Mouse (Mus musculus) frontal cortex, adult 2 months (tissue): ENCODE measurements around the gene Gm18336. TPM values are rescaled to one million over a fixed set of nuclear protein-coding genes. Genes with fewer than 3 reads are reported as not detected.
"Not testable (repeated sequence)": the region's sequence is repeated elsewhere in the genome, so short reads cannot be mapped to it uniquely, and the experiment has no call there.

ENCODE experiments used
- DNase-seq, 2 experiments: peaks; one replicate each; pipeline ENCODE4 v3.0.0; 2022; ENCODE audit warnings: low spot score in 1 of 2; ENCODE audit errors: extremely low spot score in 1 of 2
- polyA plus RNA-seq: library from polyadenylated mRNA; depleted of rRNA; stranded (reverse); fragments of >200 nt; gene quantifications from 2 replicates; pipeline ENCODE4 v1.2.3, GENCODE M21; 2012; rRNA removed

Gm18336 gene
- 0.13 and 0.16 TPM in 2 replicates for polyA plus RNA-seq

DNA sequence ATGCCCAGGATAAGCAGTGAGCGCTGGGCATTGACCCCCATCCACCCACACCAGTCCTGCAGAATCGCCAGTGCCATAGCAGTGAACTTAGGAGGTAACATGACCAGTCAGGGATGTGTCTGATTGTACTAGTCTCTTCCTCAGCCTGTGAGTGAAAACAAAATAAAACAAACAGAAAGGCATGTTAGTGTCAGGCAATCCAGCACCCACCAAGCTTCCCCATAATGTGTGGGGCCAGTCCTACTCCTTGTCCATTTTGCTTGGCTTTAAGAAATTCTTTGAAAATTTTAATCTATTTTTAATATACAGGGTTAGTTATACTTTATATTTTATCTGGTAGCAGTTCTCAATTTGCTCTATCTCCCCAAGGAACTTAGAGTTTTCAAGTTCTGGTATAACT is at the start of gene Gm18336:
Gm18336 (minus strand) TSS at position 101 of the 400 bp plus-strand sequence.
- not testable (repeated sequence) for DNase-seq

- peak in 1 of 2 experiments; percentile 27 for DNase-seq
Observed at GRCm38 (mm10) chrX:73441428-73441827, 42.9 kb upstream of the Gm18336 start.

- no peak for DNase-seq
Observed at GRCm38 (mm10) chrX:73435252-73435651, 36.7 kb upstream of the Gm18336 start, which contains the start of gene Trex2. TSS of gene Trex2 (minus strand) at chrX:73435344.

DNA sequence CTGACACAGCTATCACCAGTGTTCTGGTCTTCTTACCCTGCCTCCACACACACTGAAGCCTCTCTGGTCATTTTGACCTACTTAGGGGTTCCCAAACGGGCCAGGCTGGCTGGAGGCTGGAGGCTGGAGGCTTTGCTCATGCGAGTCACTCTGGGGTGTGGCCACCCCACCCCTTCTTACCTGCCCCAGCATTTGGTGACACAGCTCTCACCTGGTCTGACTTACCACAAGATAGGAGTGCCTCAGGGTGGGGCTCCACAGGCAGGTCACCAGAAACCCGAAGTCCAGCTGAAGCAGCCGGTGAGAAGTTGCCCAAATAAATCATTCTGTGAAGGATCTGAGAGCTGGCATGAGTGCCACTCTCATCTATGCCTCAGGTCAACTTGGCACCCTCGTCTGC is 34.3 kb upstream of the Gm18336 start:
- DNase-seq = no peak

- DNase-seq = peak in 1 of 2 experiments; percentile 7
Observed at GRCm38 (mm10) chrX:73430036-73430435, 31.5 kb upstream of the Gm18336 start.

- peak in 1 of 2 experiments; percentile 9 for DNase-seq
Observed at GRCm38 (mm10) chrX:73412767-73413166, 14.2 kb upstream of the Gm18336 start.

DNA sequence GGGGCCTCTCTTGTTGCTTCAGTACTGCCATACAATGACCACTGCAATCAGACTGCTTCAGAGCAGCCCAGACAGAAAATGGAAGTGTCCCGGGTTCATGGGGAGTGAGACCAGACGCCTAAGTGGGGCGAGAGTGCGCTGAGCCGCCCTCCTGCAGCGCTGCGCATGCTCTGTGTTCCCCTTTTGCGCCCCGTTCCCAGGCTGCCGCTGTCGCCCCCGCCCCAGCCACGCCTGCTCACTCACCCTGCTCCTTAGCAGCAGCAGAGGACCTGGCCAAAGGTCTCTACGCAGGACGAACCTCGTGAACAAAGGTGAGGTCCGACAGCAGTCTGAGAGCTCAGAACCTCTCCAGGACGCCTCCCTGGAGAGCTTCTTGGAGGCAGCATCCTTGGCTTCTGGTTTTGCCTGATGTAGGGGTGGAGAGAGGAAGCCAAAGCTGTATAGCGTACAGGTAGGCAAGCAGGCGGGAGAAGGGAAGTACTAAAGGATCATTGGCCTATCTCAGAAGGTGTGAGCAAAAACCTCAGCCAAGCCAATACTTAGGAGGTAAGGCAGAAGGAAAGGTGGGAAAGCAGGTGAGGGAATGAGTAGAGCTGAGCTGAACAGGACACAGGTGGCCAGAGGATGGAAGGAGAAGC is 12.5 kb upstream of the Gm18336 start, which contains the start of gene Zfp92:
Zfp92 (plus strand) TSS at position 217 of the 638 bp plus-strand sequence.
- DNase-seq = peak in 1 of 2 experiments; percentile 17

GRCm38 (mm10) chrX:73401616-73402015 is 3.1 kb upstream of the Gm18336 start:
- DNase-seq = no peak

- no peak for DNase-seq
Observed at GRCm38 (mm10) chrX:73400951-73401350, 2.4 kb upstream of the Gm18336 start.

GRCm38 (mm10) chrX:73396446-73396845 is 2.1 kb downstream of the Gm18336 start:
- DNase-seq = no peak

DNA sequence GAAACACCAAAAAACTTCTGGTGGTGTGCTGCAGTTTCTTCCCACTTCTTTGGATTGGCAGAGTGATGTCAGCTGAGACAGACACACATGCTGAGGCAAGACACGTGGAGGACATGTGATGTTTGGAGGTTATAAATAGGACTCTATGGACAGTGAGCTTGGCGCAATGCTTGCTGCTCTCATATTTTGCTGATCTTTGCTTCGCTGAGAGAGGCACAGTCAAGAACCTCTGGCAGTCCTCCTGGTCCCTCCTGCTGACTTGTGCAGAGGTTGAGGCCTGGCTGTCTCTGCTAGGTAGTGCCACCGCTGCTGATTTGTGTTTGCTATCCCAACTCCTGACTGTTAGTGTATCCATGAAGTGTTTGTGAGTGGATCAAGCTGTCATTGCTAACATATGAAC is 7.1 kb downstream of the Gm18336 start:
- no peak for DNase-seq

- DNase-seq = no peak
Observed at GRCm38 (mm10) chrX:73384924-73385323, 13.6 kb downstream of the Gm18336 start.

DNA sequence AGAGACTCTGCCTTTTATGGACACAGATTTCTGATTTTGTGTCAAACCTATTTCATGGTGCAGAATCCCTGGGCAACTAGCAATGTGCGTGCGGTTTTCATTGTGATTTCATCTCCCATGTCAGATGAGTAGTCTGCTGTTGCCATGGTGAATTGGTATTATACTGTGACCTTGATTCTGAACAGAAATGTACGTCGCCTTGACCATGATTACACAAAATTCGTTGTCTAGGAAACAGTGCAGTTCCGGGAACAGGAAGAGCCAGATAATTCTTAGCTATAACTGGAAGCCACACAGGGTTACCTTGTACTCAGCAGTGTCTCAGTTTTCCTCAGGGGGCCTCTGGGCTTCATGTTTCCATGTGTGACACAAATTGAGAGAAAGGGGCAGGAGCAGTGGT is 14.1 kb downstream of the Gm18336 start:
- DNase-seq = peak in 1 of 2 experiments; percentile 8

GRCm38 (mm10) chrX:73363291-73363690 is 35.2 kb downstream of the Gm18336 start:
- DNase-seq = no peak

DNA sequence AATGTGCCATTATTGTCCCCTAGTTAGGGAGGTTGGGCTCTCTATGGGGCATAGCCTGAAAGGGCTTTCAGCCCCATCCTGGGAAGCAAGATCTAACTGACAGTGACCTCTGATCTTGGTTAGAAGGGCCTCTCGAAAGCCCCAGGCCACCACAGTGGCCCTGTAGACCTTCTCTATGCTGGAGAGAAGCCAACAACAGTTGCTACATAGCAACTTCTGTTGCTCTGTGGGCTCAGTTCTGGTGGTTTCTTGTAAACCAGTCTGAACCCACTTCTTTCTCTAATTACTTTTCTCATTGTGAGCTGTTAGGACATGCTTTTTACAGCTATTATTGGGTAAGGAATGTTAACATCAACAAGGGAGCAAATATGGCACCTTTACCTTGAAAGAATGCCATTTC is 41.8 kb downstream of the Gm18336 start:
- no peak for DNase-seq

GRCm38 (mm10) chrX:73356163-73356562 is 42.4 kb downstream of the Gm18336 start:
- no peak for DNase-seq

Other genes starting within 250 kb of the Gm18336 start
- not detected in 2 replicates for gene Xlr5b, start 249.9 kb downstream of the Gm18336 start, polyA plus RNA-seq
- gene DXBay18, start 249.3 kb downstream of the Gm18336 start, polyA plus RNA-seq = 0.32 and 0.42 TPM in 2 replicates
- not detected in 2 replicates for gene Spin2d, start 221.7 kb downstream of the Gm18336 start, polyA plus RNA-seq
- gene Xlr3b, start 206.5 kb downstream of the Gm18336 start, polyA plus RNA-seq = 3.8 and 6.8 TPM in 2 replicates
- 0.92 and 1.8 TPM in 2 replicates for gene Xlr4b, start 184.4 kb downstream of the Gm18336 start, polyA plus RNA-seq
- gene F8a, start 170.4 kb downstream of the Gm18336 start, polyA plus RNA-seq = 14.7 and 16.6 TPM in 2 replicates
- 0.12 and 0.40 TPM in 2 replicates for gene Xlr4c, start 155.6 kb downstream of the Gm18336 start, polyA plus RNA-seq
- 0.06 TPM in 1 of 2 replicates, not detected in the other for gene Xlr3c, start 133.3 kb downstream of the Gm18336 start, polyA plus RNA-seq
- gene Xlr5a, start 105.8 kb downstream of the Gm18336 start, polyA plus RNA-seq = 0.13 TPM in 1 of 2 replicates, not detected in the other
- not detected in 2 replicates for gene Xlr5c, start 105.8 kb downstream of the Gm18336 start, polyA plus RNA-seq
- gene Gm45015, start 61.9 kb downstream of the Gm18336 start, polyA plus RNA-seq = not detected in 2 replicates
- gene Zfp275, start 56.1 kb downstream of the Gm18336 start, polyA plus RNA-seq = 16.9 and 17.5 TPM in 2 replicates
- 0.95 and 1.6 TPM in 2 replicates for gene Zfp92, start 12.4 kb upstream of the Gm18336 start, polyA plus RNA-seq
- not detected in 2 replicates for gene Trex2, start 36.6 kb upstream of the Gm18336 start, polyA plus RNA-seq
- 11.7 and 12.7 TPM in 2 replicates for gene Haus7, start 60.3 kb upstream of the Gm18336 start, polyA plus RNA-seq
- gene Bgn, start 84.9 kb upstream of the Gm18336 start, polyA plus RNA-seq = 28.2 and 30.2 TPM in 2 replicates
- 29.2 and 35.8 TPM in 2 replicates for gene Atp2b3, start 104.3 kb upstream of the Gm18336 start, polyA plus RNA-seq
- gene Dusp9, start 240.7 kb upstream of the Gm18336 start, polyA plus RNA-seq = 1.0 and 1.8 TPM in 2 replicates